Mouse (Mus musculus): ENCODE results near the gene Unc5b.
"Not testable (repeated sequence)": the region's sequence is repeated elsewhere in the genome, so short reads cannot be mapped to it uniquely, and the experiment has no call there.

Unc5b gene

DNA sequence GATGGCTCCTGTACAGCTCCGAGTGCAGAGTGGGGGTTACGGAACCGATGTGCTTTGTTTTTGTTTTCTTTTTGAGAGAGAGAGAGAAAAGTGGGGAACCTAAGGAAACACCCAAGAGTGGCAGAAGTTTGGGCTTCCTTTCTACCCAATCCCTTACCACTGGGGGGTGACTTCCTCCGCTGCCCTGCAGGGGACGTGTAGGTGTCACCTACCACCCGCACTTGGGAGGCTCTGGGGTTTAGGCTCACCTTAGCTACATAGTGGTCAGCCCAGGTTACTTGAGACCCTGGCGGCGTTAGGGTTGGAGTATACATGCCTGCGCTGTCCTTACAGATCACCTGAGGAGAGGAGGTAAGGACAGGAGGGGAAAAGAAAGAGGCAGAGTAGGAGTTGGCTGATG is 78.1 kb downstream of the Unc5b start:
- DNase-seq (ENCODE audit: low read depth) = no peak

DNA sequence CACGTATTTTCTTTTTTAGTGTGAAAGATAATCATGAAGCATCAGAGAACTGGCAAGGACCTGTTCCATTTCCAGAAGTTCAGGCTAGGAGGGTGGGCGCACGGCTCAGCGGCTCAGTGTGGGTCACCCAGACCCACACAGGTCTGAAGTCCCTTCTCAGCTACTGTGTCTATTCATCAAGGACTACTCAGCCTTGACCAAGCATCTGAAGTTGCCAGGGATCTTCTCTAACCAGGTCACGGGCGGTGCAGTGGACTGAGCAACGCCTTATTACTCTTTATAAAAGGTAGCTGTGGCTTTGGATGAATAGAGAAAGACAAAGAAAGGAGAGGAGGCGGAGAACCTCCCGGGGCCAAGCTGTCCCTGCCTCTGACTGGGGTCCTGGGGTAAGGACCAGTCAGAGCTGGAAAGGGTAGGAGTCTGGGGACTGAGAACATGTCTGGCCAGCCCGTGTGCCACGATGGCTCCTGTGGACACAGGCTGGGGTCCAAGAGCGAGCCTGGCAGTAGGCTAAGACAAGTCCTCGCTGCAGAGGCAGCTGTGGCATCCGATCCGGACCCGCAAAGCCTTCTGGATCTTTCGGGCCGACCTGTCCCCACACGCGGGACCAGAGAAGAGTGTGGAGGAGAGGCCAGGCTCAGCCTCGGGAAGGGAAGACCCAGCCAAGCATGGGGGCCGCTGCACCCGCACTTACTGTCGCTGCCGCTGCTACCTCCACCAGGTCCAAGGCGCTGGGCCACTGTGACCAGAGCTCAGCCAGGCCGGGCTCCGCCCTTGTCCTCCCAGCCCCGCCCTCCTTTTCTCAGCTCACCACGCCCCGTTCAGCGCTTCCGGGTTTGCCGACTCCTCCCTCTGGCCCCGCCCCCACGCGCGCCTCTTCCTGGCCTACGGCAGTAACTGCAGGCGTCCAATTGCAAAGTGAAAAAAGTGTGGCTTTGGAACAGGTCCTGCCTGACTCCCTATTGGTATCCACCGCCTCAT is 79.1 kb downstream of the Unc5b start, which contains the start of gene Slc29a3:
Gene Slc29a3 (minus strand): TSS at position 755 of the 981 bp plus-strand sequence.
- peak; percentile 80 for DNase-seq (ENCODE audit: low read depth)

DNA sequence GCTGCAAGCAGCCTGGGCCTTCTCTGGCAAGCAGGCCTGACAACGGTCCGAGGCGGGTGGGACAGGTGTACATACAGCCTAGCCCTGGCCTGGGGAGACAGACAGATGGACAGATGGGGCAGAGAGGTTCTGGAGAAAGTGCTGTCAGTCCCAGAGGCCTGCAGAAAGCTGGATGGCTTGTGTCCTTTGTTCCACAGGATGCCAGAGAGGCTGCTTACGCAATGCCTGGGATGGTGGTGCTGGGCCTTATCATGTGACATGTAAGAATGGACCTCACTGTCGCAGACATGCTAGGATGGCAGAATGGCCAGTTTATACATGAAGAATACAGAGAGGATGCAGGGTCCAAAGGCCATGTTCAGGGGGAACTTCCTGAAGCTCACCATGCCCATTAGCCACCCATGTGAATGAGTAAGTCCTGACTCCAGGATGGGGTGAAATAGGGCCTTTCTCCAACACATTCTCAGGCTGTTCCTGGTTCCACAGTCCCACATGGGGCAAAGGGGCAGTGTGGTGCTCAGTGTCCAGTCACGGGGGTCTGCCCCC is 83.6 kb downstream of the Unc5b start:
- peak; percentile 22 for DNase-seq (ENCODE audit: low read depth)

DNA sequence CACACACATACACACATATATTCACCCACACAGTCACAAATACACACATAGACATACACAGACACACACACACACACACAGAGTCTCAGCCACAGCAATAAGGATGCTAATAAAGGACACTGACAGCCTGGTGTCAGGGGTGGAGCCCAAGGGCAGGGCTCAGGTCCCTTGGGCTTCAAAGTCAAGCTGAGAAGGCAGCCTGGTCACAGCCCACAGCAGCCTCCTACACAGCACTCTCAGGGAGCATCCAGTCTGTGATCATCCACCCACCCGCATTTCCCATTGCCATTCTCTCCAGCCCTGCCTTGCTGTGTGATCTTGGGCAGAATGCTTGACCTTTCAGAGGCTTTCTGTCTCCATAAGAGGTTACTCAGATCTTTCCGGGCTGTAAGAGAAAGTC is 84.9 kb downstream of the Unc5b start:
- DNase-seq (ENCODE audit: low read depth) = no peak

DNA sequence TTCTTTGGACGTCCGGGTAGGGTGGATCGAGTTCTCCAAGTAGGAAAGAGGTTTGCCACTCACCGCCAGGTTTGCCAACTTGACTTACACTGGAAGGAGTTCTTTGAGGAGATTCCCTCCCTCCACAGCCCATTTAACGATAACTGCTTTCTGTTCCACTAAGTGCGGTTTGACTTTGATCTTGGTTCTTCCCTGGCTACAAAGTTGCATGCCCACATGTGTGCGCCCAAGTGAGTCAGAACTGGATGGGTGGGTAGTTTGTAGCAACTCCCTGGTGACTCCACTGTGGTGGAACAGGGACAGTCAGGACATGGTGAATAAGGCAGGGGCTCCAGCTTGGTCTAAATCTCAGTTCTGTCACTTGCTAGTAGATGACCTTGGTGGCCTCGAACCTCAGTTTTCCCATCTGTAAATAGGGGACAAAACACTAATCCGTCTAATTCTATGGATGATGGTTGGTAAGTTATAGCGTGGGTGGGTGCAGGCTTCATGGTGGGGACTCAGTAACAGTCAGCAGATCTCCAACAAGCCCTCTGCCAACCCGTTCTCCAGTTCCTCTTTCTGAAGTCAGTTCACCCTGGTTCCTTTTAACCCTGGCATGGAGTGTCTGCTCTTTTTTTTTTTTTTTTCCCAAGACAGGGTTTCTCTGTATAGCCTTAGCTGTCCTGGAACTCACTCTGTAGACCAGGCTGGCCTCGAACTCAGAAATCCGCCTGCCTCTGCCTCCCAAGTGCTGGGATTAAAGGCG is 86.7 kb downstream of the Unc5b start:
- no peak for DNase-seq (ENCODE audit: low read depth)

DNA sequence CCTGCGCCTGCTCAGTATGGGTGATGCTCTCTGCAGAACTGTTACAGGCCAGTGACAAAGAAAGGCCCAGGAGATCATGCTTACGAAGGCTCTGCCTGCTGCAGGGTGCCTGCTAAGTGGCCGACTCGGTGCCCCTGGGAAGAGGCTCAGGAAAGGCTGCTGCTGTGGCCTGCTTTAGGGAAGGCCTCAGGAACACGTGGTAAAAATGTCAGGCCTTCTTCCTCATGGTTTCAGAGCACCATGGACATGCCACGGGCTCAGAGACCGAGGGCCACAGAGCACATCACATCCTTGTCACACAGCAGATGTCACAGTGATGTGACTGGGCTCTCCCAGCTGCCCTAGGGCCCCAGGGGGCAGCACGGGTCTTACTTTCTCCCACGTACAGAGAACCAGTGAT is 87.7 kb downstream of the Unc5b start:
- no peak for DNase-seq (ENCODE audit: low read depth)

DNA sequence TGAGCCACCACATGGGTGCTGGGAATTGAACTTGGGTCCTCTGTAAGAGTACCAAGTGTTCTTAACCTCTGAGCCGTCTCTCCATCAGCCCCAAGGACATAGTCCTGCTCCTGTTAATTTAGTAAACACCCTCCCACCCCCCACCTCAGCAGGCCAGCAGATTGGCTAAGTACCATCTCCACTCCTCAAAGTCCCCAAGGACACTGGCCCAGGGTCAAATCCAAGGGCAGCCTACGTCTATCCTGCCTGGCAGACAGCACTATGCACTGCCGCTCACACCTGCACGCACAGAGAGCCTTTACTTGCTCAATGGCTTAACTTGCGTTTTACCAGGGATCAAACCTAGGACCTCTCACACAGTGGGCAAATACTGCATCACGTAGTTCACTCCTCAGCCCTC is 88.4 kb downstream of the Unc5b start:
- no peak for DNase-seq (ENCODE audit: low read depth)

DNA sequence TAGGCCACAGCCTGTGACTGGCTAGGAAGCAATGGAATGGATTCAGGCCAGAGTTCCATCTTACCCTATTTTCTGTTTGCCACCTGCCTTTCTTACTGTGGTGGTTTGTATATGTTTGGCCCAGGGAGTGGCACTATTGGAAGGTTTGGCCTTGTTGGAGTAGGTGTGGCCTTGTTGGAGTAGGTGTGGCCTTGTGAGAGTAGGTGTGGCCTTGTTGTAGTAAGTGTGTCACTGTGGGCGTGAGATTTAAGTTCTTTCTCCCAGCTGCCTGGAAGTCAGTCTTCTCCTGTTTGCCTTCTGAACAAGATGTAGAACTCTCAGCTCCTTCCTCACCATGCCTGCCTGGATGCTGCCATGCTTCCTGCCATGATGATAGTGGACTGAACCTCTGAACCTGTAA is 89.1 kb downstream of the Unc5b start:
- DNase-seq (ENCODE audit: low read depth) = not testable (repeated sequence)

DNA sequence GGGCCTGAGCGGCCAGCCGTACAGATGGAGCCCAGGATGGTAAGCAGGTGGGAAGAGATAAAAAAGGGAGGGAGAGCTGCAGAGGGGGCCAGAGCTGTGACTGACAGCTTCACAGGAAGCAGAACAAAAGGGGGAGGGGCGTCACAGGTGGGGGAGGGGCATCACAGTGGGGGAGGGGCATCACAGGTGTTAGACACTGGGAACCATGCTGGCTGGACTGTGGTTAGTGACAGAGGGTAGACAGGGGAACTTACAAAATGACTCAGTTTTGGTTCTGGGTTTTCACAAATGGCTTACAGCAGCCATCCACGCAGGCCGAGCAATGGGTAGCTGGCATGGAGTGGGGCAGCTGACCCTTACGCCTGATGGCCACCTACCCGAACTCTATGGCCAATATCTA is 89.9 kb downstream of the Unc5b start:
- no peak for DNase-seq (ENCODE audit: low read depth)

DNA sequence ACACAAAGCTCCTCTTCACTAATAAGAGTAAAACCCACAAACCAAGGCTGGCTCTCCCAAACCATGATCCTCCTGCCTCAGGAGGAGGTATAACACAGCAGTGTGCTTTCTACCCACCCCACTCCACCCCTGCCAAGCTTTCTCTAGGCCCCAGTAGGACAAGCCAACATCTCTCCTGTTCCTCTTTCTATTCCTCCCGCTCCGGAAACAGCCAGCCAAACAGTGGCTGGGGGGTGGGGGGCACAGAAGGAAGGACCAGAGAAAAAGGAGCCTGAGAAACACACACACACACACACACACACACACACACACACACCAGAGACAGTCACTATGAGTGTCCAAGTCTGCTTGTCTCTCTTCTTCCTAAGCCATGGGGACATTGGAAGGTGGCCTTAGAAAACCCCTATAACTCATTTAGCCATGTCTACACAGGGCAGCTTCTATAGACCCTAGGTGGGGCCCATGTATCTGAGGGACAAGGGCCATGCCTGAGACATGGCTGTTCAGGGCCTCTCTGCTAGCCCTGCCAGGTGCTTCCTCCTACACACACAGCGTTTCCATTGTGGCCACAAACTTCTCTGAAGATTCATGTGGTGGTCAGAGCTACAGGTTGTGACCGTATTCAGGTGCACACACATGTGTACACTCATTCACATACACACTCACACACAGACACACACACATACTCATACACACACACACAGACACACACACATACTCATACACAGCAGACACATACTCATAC is 91.6 kb downstream of the Unc5b start:
- DNase-seq (ENCODE audit: low read depth) = no peak

DNA sequence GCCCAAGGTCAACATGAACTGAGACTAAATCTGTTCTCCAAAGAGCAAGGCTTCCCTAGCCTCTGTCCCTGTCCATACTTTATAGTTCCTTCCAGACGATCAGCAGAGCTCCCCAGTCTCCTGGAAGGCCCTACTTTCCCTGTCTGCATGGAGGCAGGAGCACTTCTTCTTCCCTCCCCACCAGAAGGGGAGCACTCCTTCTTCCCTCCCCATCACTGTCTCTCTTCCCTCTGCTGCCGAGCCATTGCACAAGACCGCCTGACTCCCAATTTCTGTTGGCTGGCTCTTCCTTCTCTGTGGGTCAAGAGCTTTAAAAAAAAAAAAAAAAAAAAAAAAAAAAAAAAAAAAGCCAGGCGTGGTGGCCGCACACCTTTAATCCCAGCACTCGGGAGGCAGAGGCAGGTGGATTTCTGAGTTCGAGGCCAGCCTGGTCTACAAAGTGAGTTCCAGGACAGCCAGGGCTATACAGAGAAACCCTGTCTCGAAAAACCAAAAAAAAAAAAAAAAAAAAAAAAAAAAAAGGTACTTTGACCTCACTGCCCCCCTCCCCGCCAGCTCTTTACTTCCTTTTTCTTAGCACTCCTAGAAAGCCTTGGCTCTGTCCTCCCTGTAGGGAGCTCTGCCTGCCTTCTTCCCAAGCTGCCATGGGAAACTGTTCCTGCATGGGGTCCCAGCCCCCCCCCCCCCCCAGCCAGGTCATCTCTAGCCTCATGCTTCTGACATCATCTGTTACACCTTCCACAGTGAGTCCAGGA is 93.3 kb downstream of the Unc5b start:
- no peak for DNase-seq (ENCODE audit: low read depth)

DNA sequence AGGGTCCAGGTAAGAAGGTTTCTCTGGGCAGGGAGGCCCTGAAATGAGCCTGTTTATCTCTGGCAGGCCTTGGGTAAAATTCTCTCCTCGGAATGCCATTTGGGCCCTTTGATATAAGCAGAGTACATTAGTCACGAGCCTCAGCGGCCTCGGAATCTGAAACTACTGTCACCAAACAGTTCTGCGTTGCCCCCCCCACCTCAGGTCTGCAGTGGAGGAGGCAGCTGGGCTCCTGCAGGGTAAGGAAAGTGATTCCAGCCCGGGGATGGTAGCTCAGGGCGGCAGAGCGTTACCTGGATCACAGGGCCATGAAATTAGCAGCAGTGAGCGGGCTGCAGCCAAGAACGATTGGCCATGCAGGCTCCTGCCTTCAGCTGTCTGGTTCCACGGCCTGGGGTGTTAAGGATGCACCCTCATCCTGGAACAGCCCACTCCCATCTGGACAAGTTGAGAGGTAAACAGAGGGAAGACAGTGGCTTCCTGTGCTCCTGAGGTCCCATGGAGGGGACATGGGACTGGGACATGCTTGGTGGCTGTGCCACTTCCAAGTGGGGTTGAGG is 94.1 kb downstream of the Unc5b start:
- DNase-seq (ENCODE audit: low read depth) = no peak

DNA sequence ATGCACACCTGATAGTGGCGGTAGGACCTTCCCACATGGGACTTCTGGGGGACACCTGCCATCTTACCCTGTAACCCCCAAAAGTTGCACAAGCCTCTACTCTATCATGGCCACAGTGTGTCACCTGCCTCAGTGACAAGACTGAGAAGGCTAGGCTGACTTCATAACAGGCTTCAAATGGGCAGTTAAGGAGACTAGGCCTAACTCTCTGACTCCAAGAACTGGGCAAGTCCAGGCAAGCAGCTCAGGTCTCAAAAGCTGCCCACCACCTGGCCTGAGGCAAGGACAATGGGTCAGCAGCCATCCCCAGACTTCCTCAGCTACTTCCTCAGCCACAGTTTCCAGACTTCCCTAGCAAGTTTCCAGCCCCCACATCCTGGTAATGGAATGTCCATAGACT is 95.6 kb downstream of the Unc5b start:
- no peak for DNase-seq (ENCODE audit: low read depth)

DNA sequence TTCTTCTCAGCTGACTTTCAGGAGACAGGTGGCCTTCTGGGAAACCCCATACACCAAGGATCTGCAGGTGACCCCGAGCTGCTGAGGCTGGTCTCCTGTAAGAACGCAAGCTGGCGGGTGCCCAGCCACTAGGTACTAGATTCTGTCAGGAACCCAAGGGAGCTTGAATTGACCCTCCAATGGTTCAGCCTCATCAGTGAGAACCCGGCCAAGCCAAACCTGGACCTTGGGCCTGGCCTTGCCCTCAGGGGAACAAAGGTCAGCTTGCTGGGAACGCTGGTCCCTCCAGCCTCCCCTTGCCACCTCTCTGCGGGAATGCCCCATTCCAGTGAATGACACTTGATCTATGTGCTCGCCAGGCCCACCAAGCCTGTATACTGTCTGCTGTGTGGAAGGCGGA is 97.9 kb downstream of the Unc5b start:
- DNase-seq (ENCODE audit: low read depth) = no peak

DNA sequence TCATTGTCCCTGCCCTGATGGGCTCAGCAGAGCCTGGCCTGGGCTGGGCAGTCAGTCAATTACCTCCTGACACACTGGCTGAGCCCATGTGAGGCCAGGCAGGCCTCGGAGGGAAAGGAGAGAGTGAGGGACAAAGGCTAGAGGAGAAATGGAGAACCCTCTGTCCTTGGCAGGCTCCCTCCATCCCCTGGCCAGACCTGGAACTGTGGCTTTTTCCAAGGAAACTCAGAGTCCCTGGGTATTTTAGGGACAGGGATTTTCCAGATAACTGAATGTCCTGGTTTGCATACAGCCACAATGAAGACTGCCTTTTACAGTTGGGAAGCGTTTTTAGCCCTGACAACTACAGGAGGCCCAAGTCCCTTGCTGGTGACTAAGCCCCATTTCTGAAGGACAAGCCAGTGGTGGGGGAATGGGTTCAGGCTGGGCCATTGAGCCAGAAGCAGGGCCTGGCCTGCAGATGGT is 99.0 kb downstream of the Unc5b start:
- DNase-seq (ENCODE audit: low read depth) = no peak

DNA sequence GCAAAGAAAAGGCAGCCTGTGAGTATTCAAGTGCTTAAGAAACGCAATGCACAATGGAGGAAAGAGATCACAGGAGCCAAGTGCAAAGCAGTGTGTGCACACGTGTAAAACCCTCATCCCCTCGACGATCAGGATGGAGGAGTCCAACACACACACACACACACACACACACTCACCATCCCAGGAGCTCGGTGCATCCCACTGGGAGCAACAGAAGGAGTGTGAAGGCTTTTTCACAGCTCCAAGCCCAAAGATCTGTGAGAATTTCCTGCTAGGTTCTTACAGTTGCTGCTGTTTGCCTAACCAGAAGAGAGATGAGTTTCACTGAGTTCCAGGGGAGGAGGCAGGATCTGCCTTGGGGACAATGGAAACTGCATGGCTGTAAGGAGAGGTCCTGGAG is 99.6 kb downstream of the Unc5b start:
- DNase-seq (ENCODE audit: low read depth) = no peak

DNA sequence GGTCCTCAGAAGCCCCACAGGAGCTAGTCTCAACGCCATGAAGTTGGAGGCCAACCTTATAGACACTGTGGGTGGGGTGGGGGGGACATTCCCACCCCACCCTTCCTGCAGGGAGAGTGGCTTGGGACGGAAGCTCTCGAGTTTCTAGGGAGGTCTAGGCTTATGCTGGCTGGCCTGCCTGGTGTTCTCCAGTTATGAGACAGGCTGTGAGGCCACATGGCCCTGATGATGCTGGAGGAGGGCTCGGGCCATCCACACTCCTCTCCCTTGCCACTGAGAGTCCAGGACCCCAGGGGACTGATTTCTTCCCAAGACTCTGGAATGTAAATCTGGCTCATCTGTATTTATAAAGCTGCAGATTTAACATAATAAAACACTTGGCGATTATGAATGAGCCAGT is 104.1 kb downstream of the Unc5b start:
- DNase-seq (ENCODE audit: low read depth) = no peak

DNA sequence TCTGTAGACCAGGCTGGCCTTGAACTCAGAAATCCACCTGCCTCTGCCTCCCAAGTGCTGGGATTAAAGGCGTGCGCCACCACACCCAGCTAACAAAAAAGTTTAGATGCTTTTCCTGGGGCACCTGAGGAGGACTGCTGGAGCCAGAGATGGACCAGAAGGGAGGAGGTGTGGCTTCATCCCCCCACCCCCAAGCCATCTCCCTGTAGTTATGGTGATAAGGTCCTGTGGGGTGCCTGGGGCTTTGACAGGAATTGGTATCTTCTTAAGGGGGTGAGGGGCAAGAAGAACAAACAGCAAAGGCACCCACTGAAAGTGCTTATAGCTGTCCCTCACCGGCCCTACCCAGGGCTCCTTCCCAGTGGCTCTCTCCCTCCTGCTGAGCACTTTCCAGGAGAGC is 104.5 kb downstream of the Unc5b start:
- DNase-seq (ENCODE audit: low read depth) = no peak

DNA sequence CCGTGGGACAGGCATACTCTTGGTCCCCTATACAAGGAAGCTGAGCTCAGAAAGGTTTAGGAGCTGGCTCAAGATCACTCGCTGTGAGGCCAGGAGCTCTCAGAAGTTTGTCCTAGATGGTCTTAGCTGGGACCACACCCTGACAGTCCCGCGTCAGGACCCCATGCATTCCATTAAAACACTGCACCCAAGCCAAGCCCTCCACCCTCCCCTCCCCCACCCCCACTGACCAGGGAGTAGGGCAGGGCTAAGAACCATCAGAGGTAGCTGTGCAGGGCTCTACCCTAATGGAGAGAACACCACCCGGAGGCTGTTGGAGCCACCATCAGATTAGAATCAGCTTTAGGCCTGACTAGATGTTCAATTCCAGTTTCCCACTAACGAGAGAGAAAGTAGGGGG is 106.9 kb downstream of the Unc5b start:
- no peak for DNase-seq (ENCODE audit: low read depth)

DNA sequence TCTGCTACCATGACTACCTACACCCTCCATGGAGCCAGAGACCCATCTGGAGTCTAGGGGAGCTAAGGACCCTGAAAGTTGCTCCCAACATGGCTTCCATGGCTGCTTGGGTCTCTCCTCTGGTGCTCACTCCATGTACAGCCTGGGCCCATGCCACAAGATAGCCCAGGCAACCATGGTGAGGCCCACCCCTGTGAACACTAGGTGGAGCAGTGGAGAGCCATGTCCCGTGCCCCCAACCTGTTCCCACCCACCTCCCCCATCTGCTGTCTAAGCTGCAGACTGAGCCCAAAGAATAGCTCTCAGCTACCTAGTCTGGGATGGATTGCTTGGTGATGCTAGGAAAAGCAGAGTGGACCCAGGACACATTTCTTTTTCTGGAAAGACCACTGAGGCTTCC is 108.0 kb downstream of the Unc5b start:
- DNase-seq (ENCODE audit: low read depth) = no peak

DNA sequence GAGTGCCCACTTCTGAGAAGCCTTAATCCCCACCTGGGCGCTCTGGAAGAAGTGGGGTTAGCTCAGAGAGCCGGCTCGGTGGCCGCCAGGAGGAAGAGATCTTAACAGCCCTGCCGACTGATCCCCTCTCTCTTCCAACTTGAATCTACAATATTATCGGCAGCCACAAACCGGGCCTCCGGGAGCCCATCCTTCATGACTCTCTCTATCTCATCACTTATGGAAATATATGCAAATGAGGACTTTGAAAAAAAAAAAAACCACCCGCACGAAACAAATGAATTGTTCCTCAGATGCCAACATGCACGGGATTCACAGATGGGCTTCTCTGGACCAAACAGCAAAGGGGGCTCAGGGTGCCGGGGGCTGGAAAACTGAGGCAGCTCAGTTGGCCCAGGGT is 109.7 kb downstream of the Unc5b start:
- no peak for DNase-seq (ENCODE audit: low read depth)
